Mouse (Mus musculus): Measurements from ENCODE around the gene H2-Ke6. TPM values are rescaled to one million over a fixed set of nuclear protein-coding genes. Genes with fewer than 3 reads are reported as not detected.

The H2-Ke6 gene
- total and polyA plus RNA-seq, 3 experiments, result 20.8 to 47.1 (median 31.7) TPM

DNA sequence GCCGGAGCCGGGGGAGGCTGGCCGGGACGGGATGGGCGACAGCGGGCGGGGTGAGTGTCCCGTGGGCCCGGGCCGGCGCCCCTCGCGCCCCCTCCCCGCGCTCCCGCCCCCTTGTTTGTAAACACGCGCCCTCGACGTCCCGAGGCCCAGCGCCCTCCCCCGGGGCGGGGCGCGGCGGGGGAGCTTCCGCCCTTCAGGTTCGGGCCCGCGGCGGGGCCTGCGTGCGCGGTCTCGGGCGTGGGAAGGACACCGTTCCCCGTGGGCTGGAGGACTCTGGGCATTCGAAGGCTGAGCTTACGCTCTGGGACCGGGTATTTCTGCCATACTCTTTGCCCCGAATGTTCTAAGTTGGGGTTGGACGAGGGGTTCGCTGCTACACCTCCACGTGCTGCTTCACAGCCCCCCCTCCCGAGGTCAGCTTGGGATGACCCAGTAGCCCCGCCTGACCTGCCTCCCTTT is 4.3 kb upstream of the H2-Ke6 start (continued):
- TF ChIP-seq KAT2A (IDR thresholded peaks at IDR 0.05; ENCODE audit: insufficient replicate concordance, low read length) (no peak), EP300 (IDR thresholded peaks at IDR 0.05; ENCODE audit: low read length) (no peak), ZNF384 (IDR thresholded peaks at IDR 0.05; ENCODE audit: low read depth, low read length) (no peak), CTCF (conservative IDR thresholded peaks at IDR 0.05 in 1 of 2, IDR thresholded peaks at IDR 0.05 in 1 of 2; ENCODE audit: low read depth in 2 of 2, low read length in 2 of 2) (no peak), POLR2A (IDR thresholded peaks at IDR 0.05; ENCODE audit: low read depth, low read length) (peak; percentile 65), SMC3 (IDR thresholded peaks at IDR 0.05; ENCODE audit: low read depth, low read length) (no peak), NRF1 (IDR thresholded peaks at IDR 0.05; ENCODE audit: low read depth, low read length) (no peak; the same call in 1 of the 2 replicates), MEF2A (IDR thresholded peaks at IDR 0.05; ENCODE audit: borderline replicate concordance, low read depth, low read length) (0 out of 2 replicates have a peak, but pooled peaks have one; percentile 14), ZKSCAN1 (IDR thresholded peaks at IDR 0.05; ENCODE audit: borderline replicate concordance, low read depth, low read length) (no peak), MYC (IDR thresholded peaks at IDR 0.05; ENCODE audit: low read depth, low read length) (peak; percentile 97), USF1 (IDR thresholded peaks at IDR 0.05; ENCODE audit: low read depth, low read length) (no peak)

GRCm38 (mm10) chr17:34031465-34032173 is 3.8 kb upstream of the H2-Ke6 start, which contains the start of the genes Slc39a7 and Rxrb:
Gene Slc39a7 (minus strand): TSS chr17:34031682.
Gene Rxrb (plus strand): TSS chr17:34031812.
- Histone ChIP-seq H3K27me3 (replicated peaks) (no peaks in the 10 kb centered on the region), H3K4me3 (replicated peaks in 1 of 3; ENCODE audit: low read depth in 2 of 3, low read length in 2 of 3, poor library complexity in 1 of 3) (peak within 1 kb of the TSS; percentile 90 to 97 (median 94)), H3K4me1 (ENCODE audit: control insufficient read depth in 1 of 2, insufficient read depth in 2 of 2) (peaks cover 26 to 52% of the 10 kb centered on the region in 2 experiments), H3K36me3 (replicated peaks in 1 of 2; ENCODE audit: control insufficient read depth in 1 of 2, insufficient read depth in 1 of 2, low read length in 1 of 2) (peaks cover 36 to 58% of the 10 kb centered on the region in 2 experiments), H3K9me3 (replicated peaks; ENCODE audit: low read length) (no peaks in the 10 kb centered on the region), H3K4me2 (ENCODE audit: insufficient read depth, low read depth, poor library complexity, severe bottlenecking) (peak within 1 kb of the TSS; percentile 73), H3K27ac (ENCODE audit: insufficient read depth, low read depth) (peak within 1 kb of the TSS; percentile 86), H3K9ac (ENCODE audit: insufficient read depth, low read depth) (peak within 1 kb of the TSS; percentile 96), H3K79me2 (replicated peaks; ENCODE audit: control insufficient read depth, extremely low read depth, insufficient read depth, poor library complexity, severe bottlenecking) (peaks cover 32% of the 10 kb centered on the region)
- in situ Hi-C loops (cut with MboI; ENCODE audit: low pct_ligation_motif_present, low pct_unique_long_range_greater_than_20kb, low sequenced_read_pairs) (no loop called here), dilution Hi-C loops (cut with MboI; ENCODE audit: extremely low pct_ligation_motif_present, extremely low pct_unique_long_range_greater_than_20kb, low sequenced_read_pairs) (no loop called here)
- DNase-seq (ENCODE audit: extremely low read depth), result peak; percentile 97
- TF ChIP-seq SMC3 (IDR thresholded peaks at IDR 0.05; ENCODE audit: low read depth, low read length), result no peak
- TF ChIP-seq SIN3A (IDR thresholded peaks at IDR 0.05; ENCODE audit: low read length), result peak; percentile 74; the same call in 1 of the 2 replicates
- TF ChIP-seq ELF1 (IDR thresholded peaks at IDR 0.05; ENCODE audit: low read depth, low read length), result peak; percentile 91
- TF ChIP-seq CHD1 (IDR thresholded peaks at IDR 0.05; ENCODE audit: low read depth, low read length), result no peak; the same call in 1 of the 2 replicates
- TF ChIP-seq ZNF384 (IDR thresholded peaks at IDR 0.05; ENCODE audit: low read depth, low read length), result no peak
- peak; percentile 45; the same call in 1 of the 2 replicates for TF ChIP-seq E2F4 (IDR thresholded peaks at IDR 0.05; ENCODE audit: insufficient replicate concordance, low read depth, low read length)
- no peak for TF ChIP-seq JUN (IDR thresholded peaks at IDR 0.05; ENCODE audit: insufficient read depth, low read depth, low read length)
- peak; percentile 89; the same call in 1 of the 2 replicates for TF ChIP-seq KAT2A (IDR thresholded peaks at IDR 0.05; ENCODE audit: insufficient replicate concordance, low read length)
- peak; percentile 95 for TF ChIP-seq HCFC1 (IDR thresholded peaks at IDR 0.05; ENCODE audit: low read depth, low read length)
- TF ChIP-seq CHD2 (IDR thresholded peaks at IDR 0.05; ENCODE audit: low read length), result peak; percentile 100
- no peak for TF ChIP-seq PAX5 (IDR thresholded peaks at IDR 0.05; ENCODE audit: low read length)
- peak; percentile 80 for TF ChIP-seq MYC (IDR thresholded peaks at IDR 0.05; ENCODE audit: low read depth, low read length)
- no peak for TF ChIP-seq USF1 (IDR thresholded peaks at IDR 0.05; ENCODE audit: low read depth, low read length)
- TF ChIP-seq ETS1 (conservative IDR thresholded peaks at IDR 0.05; ENCODE audit: low read depth, low read length), result no peak
- peak; percentile 87 for TF ChIP-seq POLR2A (IDR thresholded peaks at IDR 0.05; ENCODE audit: low read depth, low read length)
- peak; percentile 99 for TF ChIP-seq NRF1 (IDR thresholded peaks at IDR 0.05; ENCODE audit: low read depth, low read length)
- peak; percentile 83 for TF ChIP-seq ZMIZ1 (IDR thresholded peaks at IDR 0.05; ENCODE audit: low read depth, low read length)
- no peak for TF ChIP-seq EP300 (IDR thresholded peaks at IDR 0.05; ENCODE audit: low read length)
- peak; percentile 24; the same call in 1 of the 2 replicates for TF ChIP-seq IRF4 (IDR thresholded peaks at IDR 0.05; ENCODE audit: low read depth, low read length)
- no peak for TF ChIP-seq ZC3H11A (IDR thresholded peaks at IDR 0.05; ENCODE audit: low read depth, low read length)
- no peak for TF ChIP-seq RCOR1 (conservative IDR thresholded peaks at IDR 0.05; ENCODE audit: low read depth, low read length)
- no peak for TF ChIP-seq JUND (conservative IDR thresholded peaks at IDR 0.05; ENCODE audit: low read depth, low read length)
- peak; percentile 41 for TF ChIP-seq BHLHE40 (IDR thresholded peaks at IDR 0.05; ENCODE audit: low read depth, low read length)
- peak; percentile 61; the same call in 1 of the 2 replicates for TF ChIP-seq MEF2A (IDR thresholded peaks at IDR 0.05; ENCODE audit: borderline replicate concordance, low read depth, low read length)
- TF ChIP-seq NELFE (IDR thresholded peaks at IDR 0.05; ENCODE audit: low read depth, low read length), result peak; percentile 85
- TF ChIP-seq TBP (conservative IDR thresholded peaks at IDR 0.05; ENCODE audit: low read depth, low read length), result peak; percentile 84
- TF ChIP-seq GABPA (IDR thresholded peaks at IDR 0.05; ENCODE audit: insufficient replicate concordance, low read depth, low read length), result peak; percentile 22; the same call in 1 of the 2 replicates
- TF ChIP-seq POLR2AphosphoS2 (IDR thresholded peaks at IDR 0.05; ENCODE audit: low read depth, low read length), result peak; percentile 53; the same call in 1 of the 2 replicates
- no peak for TF ChIP-seq RAD21 (IDR thresholded peaks at IDR 0.05; ENCODE audit: low read depth, low read length)
- no peak for TF ChIP-seq CTCF (conservative IDR thresholded peaks at IDR 0.05 in 1 of 2, IDR thresholded peaks at IDR 0.05 in 1 of 2; ENCODE audit: low read depth in 2 of 2, low read length in 2 of 2)
- peak; percentile 85; the same call in 1 of the 2 replicates for TF ChIP-seq MAZ (IDR thresholded peaks at IDR 0.05; ENCODE audit: low read depth, low read length)
- 0 out of 2 replicates have a peak, but pooled peaks have one; percentile 39 for TF ChIP-seq MAX (IDR thresholded peaks at IDR 0.05; ENCODE audit: low read length)
